ENCODE assay signal across 8 mouse cellular contexts in genomic region chr15:89622312-89622958, GRCm38 (mm10). TPM values are rescaled to one million over a fixed set of nuclear protein-coding genes. Genes with fewer than 3 reads are reported as not detected.
DNase-seq lines count a peak whose midpoint lies in the region; ATAC-seq and TF ChIP-seq lines count a peak whose summit lies in the region.

No protein-coding gene starts in this region.

- no peak overlapping the region for H3K4me2 ChIP-seq in liver, embryonic 14.5 days (ENCODE audit: low read depth)

- H3K9ac ChIP-seq in liver, embryonic 14.5 days (replicated peaks), result no peak overlapping the region

- no peak for TF ChIP-seq CTCF in thymus, adult 2 months (IDR thresholded peaks at IDR 0.05; ENCODE audit: borderline replicate concordance, control insufficient read depth, extremely low read depth, insufficient read depth, low read length, poor library complexity)
- TF ChIP-seq CTCF in bone marrow macrophage, adult 2 months (IDR thresholded peaks at IDR 0.05; ENCODE audit: low read depth, low read length), result peak; percentile 69; the same call in 1 of the 2 replicates
- TF ChIP-seq CTCF in liver, embryonic 14.5 days (IDR thresholded peaks at IDR 0.05; ENCODE audit: low read depth), result peak; percentile 85

- 85% methylated on average over 12 of the region's 12 CpGs for WGBS in thymus, adult 2 months
- 67% methylated on average over 12 of the region's 12 CpGs for WGBS in liver, embryonic 14.5 days (ENCODE audit: insufficient replicate concordance)

- 0 out of 2 replicates have a peak, but pooled peaks have one; percentile 46 for ATAC-seq in erythroid progenitor cell, adult 5-6 weeks (replicated peaks; ENCODE audit: low FRiP score, poor library complexity, severe bottlenecking)
- ATAC-seq in liver, embryonic 14.5 days (ENCODE audit: insufficient read depth), result no peak

- no peaks in the 10 kb centered on the region for H3K9me3 ChIP-seq in liver, embryonic 14.5 days (ENCODE audit: control insufficient read depth, low read length)

- peak; percentile 17 for DNase-seq in thymus, adult 2 months
- no peak for DNase-seq in thymus, adult 18-20 months
- DNase-seq in kidney, adult 9 months, result peak; percentile 17
- peak; percentile 7 to 11 (median 7) for DNase-seq in liver, embryonic 14.5 days (ENCODE audit: low read depth in 3 of 3, low spot score in 3 of 3)
- peak; percentile 53 for DNase-seq in right cerebral cortex, postnatal 25 days
- no peak for DNase-seq in MN1 (ENCODE audit: low spot score)

- H3K36me3 ChIP-seq in thymus, adult 2 months (ENCODE audit: control insufficient read depth, insufficient read depth, low read length), result no peaks in the 10 kb centered on the region
- no peaks in the 10 kb centered on the region for H3K36me3 ChIP-seq in liver, embryonic 14.5 days (replicated peaks; ENCODE audit: control insufficient read depth, insufficient read depth, low read depth)

- H3K27me3 ChIP-seq in thymus, adult 2 months (ENCODE audit: control insufficient read depth, insufficient read depth, low read length), result no peaks in the 10 kb centered on the region
- no peaks in the 10 kb centered on the region for H3K27me3 ChIP-seq in liver, embryonic 14.5 days (ENCODE audit: control insufficient read depth, insufficient read depth, low read length)

- H3K4me3 ChIP-seq in thymus, adult 2 months (ENCODE audit: control insufficient read depth, insufficient read depth, low read length), result no peak overlapping the region
- no peak overlapping the region for H3K4me3 ChIP-seq in bone marrow macrophage, adult 2 months (ENCODE audit: insufficient read depth, low read length)
- H3K4me3 ChIP-seq in liver, embryonic 14.5 days (ENCODE audit: insufficient read depth in 1 of 2, low read depth in 2 of 2, low read length in 2 of 2), result no peak overlapping the region

- no peak overlapping the region for H3K27ac ChIP-seq in thymus, adult 2 months (ENCODE audit: control insufficient read depth, insufficient read depth, low read length)
- no peak overlapping the region for H3K27ac ChIP-seq in bone marrow macrophage, adult 2 months (ENCODE audit: insufficient read depth, low read depth, low read length)
- no peak overlapping the region for H3K27ac ChIP-seq in liver, embryonic 14.5 days

- TF ChIP-seq EP300 in liver, embryonic 14.5 days (IDR thresholded peaks at IDR 0.05; ENCODE audit: low read depth), result no peak

- no peaks in the 10 kb centered on the region for H3K4me1 ChIP-seq in thymus, adult 2 months (replicated peaks; ENCODE audit: control insufficient read depth, insufficient read depth, low read length)
- no peaks in the 10 kb centered on the region for H3K4me1 ChIP-seq in bone marrow macrophage, adult 2 months (ENCODE audit: control insufficient read depth, insufficient read depth, low read length)
- H3K4me1 ChIP-seq in liver, embryonic 14.5 days (replicated peaks; ENCODE audit: control insufficient read depth in 2 of 2, insufficient read depth in 2 of 2, low read length in 1 of 2), result no peaks in the 10 kb centered on the region

- TF ChIP-seq POLR2A in thymus, adult 2 months (IDR thresholded peaks at IDR 0.05; ENCODE audit: control insufficient read depth, extremely low read depth, insufficient read depth, low read length, poor library complexity), result no peak
- TF ChIP-seq POLR2A in bone marrow macrophage, adult 2 months (IDR thresholded peaks at IDR 0.05; ENCODE audit: borderline replicate concordance, low read depth, low read length), result no peak

RNA-seq across cellular contexts. Expression of gene Rabl2, which starts 30.7 kb away (rescaled TPM):
- 9.6 and 10.2 TPM in 2 replicates for polyA plus RNA-seq in thymus, adult 2 months (2012; rRNA removed)
- 12.0 and 12.3 TPM in 2 replicates for polyA plus RNA-seq in bone marrow macrophage, adult 2 months (2012; ENCODE audit: insufficient read depth, insufficient read length, missing spikeins)
- not detected in 2 replicates for total RNA-seq in erythroid progenitor cell, adult 5-6 weeks (2015; ENCODE audit: low replicate concordance)
- total RNA-seq in erythroid progenitor cell, adult 5-6 weeks (2017; ENCODE audit: low replicate concordance), result 4.4 TPM in 1 of 2 replicates, not detected in the other
- polyA plus RNA-seq in liver, embryonic 14.5 days (2012; rRNA removed), result 5.7 and 6.2 TPM in 2 replicates
- 6.9 and 7.5 TPM in 2 replicates for polyA plus RNA-seq in liver, embryonic 14.5 days (2014; fragmentation: Nextera tagmentation; extraction: Ambion mirVana)

RNA-seq across cellular contexts. Expression of gene Acr, which starts 54.3 kb away (rescaled TPM):
- 0.15 and 0.16 TPM in 2 replicates for polyA plus RNA-seq in thymus, adult 2 months (2012; rRNA removed)
- not detected in 2 replicates for polyA plus RNA-seq in bone marrow macrophage, adult 2 months (2012; ENCODE audit: insufficient read depth, insufficient read length, missing spikeins)
- not detected in 2 replicates for total RNA-seq in erythroid progenitor cell, adult 5-6 weeks (2015; ENCODE audit: low replicate concordance)
- total RNA-seq in erythroid progenitor cell, adult 5-6 weeks (2017; ENCODE audit: low replicate concordance), result not detected in 2 replicates
- 0.04 and 0.05 TPM in 2 replicates for polyA plus RNA-seq in liver, embryonic 14.5 days (2012; rRNA removed)
- not detected in 2 replicates for polyA plus RNA-seq in liver, embryonic 14.5 days (2014; fragmentation: Nextera tagmentation; extraction: Ambion mirVana)

Comparison
In these comparisons a context has a peak if more than half of its experiments do, and no peak if none do; other contexts are left out.
1. DNase-seq: peak in thymus, adult 2 months (single experiment), kidney, adult 9 months (single experiment), liver, embryonic 14.5 days (3 of 3) and right cerebral cortex, postnatal 25 days (single experiment); none in thymus, adult 18-20 months (0 of 2) and MN1 (single experiment).